Mouse (Mus musculus) ES-E14 (cell line): Measurements from ENCODE around the gene Mrpl33.

Source experiments
- CHD2 ChIP-seq: IDR thresholded peaks from 2 replicates; pipeline ENCODE4 v1.6.1; 2014; ENCODE audit warnings: mild to moderate bottlenecking, low read depth, low read length, inconsistent platforms
- HCFC1 ChIP-seq: IDR thresholded peaks from 2 replicates; pipeline ENCODE4 v1.6.1; 2012; ENCODE audit warnings: low read length, inconsistent platforms, borderline replicate concordance; ENCODE audit not compliant: insufficient read depth
- ZC3H11A ChIP-seq: IDR thresholded peaks from 2 replicates; pipeline ENCODE4 v1.6.1; 2012; ENCODE audit warnings: low read depth, mild to moderate bottlenecking, inconsistent platforms, low read length, borderline replicate concordance
- ZNF384 ChIP-seq: IDR thresholded peaks from 2 replicates; pipeline ENCODE4 v1.6.1; 2012; ENCODE audit warnings: low read depth, low read length, inconsistent platforms

DNA sequence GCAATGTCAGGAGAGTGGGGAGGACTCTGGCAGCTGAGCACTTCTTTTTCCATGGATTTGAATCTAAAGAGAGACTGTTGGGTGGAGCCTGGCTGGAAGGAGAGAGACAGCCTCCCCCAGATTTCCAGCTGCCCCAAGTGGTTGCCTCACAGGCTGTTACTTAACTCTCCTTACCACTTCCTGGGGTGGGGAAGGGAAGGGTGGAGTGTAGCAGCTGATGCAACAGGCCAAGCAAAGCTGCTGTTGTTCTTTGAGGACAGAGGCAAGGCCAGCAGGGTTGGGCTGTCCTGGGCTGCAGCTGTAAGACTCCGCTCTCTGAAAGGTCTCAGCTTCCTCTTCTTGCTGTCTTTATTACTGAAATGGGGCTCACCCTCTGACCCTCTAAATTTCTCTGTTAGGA is 5.6 kb downstream of the Mrpl33 start:
- no peak for TF ChIP-seq ZNF384
- TF ChIP-seq CHD2 = no peak
- TF ChIP-seq HCFC1 = no peak
- TF ChIP-seq ZC3H11A = no peak
